Mouse (Mus musculus) ES-Bruce4 (cell line): ENCODE data around the gene Smoc1.

ENCODE experiments used
- CTCF ChIP-seq: IDR thresholded peaks from one replicate; pipeline ENCODE4 v1.8.1; 2011; ENCODE audit warnings: low read depth, low read length
- EP300 ChIP-seq: IDR thresholded peaks from 2 replicates; pipeline ENCODE4 v1.6.1; 2011; ENCODE audit warnings: low read depth, low read length; ENCODE audit not compliant: insufficient read depth
- POLR2A ChIP-seq: IDR thresholded peaks from one replicate; pipeline ENCODE4 v1.8.1; 2011; ENCODE audit warnings: low read length; ENCODE audit not compliant: insufficient read depth

DNA sequence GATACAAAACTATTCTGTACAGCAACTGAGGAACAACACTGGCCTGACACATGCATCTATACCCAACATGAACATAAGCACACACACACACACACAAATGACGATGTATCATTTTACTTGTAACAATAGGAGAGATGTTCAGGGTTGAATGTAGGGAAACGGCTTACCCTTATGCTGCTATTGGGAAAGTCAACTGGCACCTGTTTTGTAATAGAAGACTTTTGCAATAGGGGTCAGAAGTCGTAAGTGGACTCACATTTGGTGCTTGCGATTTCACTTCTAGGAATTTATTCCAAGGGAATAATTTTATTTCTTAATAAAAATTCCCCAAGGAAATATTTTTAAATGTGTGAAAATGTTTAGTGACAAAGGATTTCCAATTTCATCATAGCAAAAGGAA, 85.7 kb downstream of the Smoc1 start:
- TF ChIP-seq CTCF (no peak), POLR2A (no peak), EP300 (no peak)
